Mouse (Mus musculus): ENCODE measurements around the gene Tgfb2. TPM values are rescaled to one million over a fixed set of nuclear protein-coding genes. Genes with fewer than 3 reads are reported as not detected.

The Tgfb2 gene
- total RNA-seq, 2 experiments from 2014 or later, result 5.1 to 5.2 TPM

DNA sequence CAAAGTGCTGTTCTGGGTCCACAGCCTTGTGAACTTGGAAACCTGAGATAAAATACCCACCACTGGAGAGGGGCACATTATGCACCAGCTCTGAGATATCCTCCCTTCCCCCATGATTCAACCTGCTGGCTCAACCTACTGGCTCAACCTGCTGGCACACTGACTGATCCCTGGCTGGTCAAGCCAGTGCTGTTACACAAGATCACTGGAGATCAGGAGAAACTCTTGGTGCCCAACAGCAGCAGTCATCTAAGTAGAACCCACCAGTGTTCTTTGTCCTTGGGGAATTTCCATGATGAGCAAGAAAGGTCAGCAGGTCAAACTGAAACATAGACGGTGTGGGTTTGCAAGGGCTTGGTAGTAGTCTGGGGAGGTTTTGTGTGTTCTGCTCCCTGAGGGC is 49.6 kb downstream of the Tgfb2 start:
- DNase-seq, result no peak

DNA sequence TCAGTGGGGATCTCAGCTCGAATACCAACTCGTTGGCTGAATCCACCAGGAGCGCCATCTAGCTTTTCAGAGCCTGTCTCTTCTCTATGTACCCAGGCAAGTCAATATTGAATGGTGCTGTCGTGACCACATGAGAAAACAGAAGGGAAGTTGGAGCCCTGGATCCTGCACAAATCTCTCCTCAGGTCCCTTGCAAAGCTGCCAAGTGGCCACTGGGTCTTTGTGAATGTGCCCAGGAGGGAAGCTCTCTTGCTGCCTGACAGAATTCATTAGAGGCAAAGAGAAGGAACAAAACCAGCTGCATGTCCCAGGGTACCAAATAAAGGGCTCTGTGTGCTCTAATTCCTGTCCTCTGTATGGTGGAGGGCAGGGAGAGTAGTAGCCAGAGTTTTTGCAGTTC is 50.7 kb downstream of the Tgfb2 start:
- DNase-seq, result no peak

DNA sequence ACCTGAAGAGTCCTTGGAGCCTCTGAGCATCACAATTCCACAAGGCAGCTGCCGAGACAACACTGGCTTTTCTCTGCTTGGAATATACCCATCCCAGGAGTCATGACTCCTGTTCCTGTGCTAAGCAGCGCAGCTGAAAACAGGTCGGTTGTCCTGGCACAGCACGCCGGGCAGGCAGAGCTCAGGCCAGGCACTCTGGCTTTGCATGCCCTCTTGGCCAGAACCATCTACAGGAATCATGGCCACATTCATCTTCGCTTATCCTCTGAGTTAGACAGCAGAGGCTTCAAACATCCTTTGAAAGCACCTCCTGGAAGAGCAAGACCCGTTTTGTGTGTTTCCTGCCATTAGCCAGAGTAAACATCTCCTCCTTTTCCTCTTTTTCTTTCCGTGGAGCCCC is 53.6 kb downstream of the Tgfb2 start:
- DNase-seq, result no peak

- no peak for DNase-seq
Observed at GRCm38 (mm10) chr1:186650011-186650410, 55.8 kb downstream of the Tgfb2 start.

DNA sequence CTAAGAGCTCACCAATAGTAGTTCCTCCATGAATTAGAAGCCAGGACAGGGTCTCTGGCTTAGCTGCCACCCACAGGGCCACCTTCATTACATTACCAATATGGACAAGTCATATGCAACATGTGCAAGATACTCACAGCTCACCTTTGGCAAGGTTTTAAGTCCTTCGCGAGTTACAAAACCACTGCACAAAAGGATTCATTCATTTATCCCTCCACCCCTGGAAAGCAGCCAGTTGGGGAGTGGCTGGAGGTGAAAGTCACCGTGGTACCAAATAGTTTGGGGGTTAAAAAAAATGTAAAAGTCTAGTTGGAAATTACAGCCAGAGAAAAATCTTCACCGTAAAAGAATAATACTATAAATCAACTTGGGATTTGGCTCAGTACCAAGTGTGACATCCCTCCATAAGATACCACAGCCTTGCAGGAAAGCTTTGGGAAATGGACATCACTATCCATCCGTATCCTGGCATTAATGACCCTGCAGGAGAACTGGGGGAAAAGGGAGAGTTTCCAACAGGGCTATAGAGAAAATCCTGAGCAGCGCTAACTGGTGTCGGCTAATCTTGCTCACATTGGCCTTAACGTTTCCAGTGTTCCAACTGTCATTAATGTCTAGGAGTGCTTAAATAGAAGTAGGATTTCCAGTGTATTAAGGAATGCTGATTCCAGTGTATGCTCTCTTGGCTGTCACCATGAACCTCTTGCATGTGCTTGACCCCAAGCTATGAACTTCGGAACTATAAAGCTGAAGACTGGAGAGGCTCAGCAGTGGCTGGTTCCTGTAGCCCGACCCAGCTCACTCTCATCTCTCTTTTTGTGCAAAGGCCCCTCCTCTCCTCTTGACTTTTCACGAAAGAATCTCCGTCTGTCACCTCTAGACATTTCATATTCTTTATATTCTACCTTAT is 68.2 kb downstream of the Tgfb2 start:
- no peak for DNase-seq

GRCm38 (mm10) chr1:186635045-186635444 is 70.7 kb downstream of the Tgfb2 start:
- no peak for DNase-seq

GRCm38 (mm10) chr1:186631457-186631856 is 74.3 kb downstream of the Tgfb2 start:
- DNase-seq, result no peak

- DNase-seq, result no peak
Observed at GRCm38 (mm10) chr1:186630971-186631370, 74.8 kb downstream of the Tgfb2 start.

- peak; percentile 70 for DNase-seq
Observed at GRCm38 (mm10) chr1:186627451-186627995, 78.3 kb downstream of the Tgfb2 start.

GRCm38 (mm10) chr1:186624474-186624873 is 81.3 kb downstream of the Tgfb2 start:
- DNase-seq, result no peak

GRCm38 (mm10) chr1:186621812-186622211 is 84.0 kb downstream of the Tgfb2 start:
- DNase-seq, result no peak

- peak; percentile 6 for DNase-seq
Observed at GRCm38 (mm10) chr1:186618285-186618684, 87.5 kb downstream of the Tgfb2 start.

GRCm38 (mm10) chr1:186611371-186611770 is 94.4 kb downstream of the Tgfb2 start:
- DNase-seq, result no peak

GRCm38 (mm10) chr1:186610481-186610880 is 95.3 kb downstream of the Tgfb2 start:
- no peak for DNase-seq

DNA sequence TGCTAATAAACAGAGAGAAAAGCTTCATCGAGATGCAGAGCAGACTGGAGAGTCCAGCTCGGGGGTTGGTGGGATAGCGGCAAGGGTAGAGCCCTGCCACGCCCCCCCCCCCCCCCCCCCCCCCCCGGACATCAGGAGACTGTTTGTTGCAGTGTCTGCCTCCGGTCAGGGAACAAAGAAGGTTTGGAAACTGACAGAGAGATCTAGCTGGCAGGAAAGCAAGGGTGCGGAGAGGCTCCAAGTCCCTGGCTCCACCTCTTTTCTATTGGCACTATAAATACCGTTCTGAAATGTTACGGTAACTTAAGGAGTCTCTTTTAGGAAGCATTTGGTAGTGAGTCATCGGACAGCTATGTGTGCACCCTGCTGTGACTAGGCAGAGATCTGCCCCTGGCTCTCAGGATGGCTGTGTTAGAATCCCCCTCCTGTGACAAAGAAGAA is 96.0 kb downstream of the Tgfb2 start:
- peak; percentile 34 for DNase-seq

DNA sequence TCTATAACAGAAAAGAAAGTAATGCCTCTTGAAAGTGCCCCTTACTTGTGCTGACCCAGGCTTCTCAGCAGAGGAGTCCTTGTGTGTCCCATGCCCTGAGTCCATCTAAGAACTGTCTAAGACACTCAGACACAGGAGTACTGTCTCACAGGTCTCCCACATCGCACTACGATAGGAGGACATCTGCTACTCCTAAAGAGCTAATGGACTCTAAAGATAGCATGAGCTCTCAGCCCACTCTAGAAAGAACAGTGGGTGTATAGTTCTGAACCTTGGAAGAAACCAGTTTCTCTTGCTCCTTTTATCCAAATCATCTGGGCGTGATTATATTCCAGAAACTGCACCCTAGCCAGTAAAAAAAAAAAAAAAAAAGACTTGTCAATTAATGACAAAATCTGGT is 97.7 kb downstream of the Tgfb2 start:
- DNase-seq, result no peak

DNA sequence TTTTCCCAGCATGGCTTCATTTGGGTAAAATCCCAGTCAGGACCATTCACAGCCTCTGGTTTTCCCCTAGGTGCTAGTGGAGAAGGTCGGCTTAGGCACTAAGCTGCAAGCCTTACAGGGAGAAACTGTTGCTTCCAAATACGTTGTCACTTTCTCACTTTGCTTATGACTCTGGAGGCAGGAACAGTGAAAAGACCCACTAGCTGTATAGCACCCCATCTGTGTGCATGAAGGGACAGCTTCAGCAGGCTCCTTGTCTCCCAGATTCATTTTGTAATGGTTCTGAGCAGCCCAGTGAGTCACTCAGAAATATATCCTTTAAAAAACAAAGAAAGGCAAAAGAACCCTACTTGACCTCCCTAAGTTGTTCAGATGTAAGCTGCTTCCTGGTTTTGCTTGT is 100.2 kb downstream of the Tgfb2 start:
- DNase-seq, result no peak

DNA sequence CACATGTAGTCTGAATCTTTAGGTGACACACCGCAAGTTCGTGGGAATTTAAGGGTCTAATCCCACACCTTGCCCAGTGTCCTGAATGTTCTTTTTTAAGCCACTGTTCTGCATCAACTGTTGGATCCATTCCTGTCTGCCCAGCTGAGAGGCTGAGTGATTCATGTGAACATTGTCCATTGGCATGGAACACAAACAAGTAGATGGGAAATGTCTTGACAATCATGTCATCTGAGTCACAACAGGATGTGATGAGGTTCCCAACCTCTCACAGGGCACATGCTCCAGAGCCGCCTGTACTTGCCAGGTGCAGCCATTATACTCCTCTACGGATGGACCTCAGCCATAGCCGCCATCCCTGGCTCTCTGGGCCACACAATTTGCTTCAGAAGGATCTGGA is 101.7 kb downstream of the Tgfb2 start:
- no peak for DNase-seq

DNA sequence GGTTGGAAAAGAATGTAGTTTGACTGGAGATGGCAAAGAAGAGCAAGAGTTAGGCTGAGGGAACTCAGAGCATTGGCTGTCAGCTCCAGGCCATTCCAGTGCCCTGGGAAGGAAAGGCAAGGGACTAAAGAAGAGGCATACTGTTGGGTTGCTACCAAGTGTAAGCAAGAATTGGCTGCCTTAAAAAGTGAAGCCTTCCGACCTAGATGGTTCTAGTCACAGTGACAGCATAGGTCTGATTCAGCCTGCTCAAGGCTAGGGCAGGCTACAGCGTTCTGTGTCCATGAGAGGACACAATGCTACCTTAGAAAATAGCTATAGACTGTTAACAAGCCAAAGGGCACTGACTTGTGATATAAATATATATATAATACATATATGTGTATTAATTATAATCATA is 117.6 kb downstream of the Tgfb2 start:
- peak; percentile 13 for DNase-seq

- DNase-seq, result peak; percentile 32
Observed at GRCm38 (mm10) chr1:186587065-186587804, 118.6 kb downstream of the Tgfb2 start.

DNA sequence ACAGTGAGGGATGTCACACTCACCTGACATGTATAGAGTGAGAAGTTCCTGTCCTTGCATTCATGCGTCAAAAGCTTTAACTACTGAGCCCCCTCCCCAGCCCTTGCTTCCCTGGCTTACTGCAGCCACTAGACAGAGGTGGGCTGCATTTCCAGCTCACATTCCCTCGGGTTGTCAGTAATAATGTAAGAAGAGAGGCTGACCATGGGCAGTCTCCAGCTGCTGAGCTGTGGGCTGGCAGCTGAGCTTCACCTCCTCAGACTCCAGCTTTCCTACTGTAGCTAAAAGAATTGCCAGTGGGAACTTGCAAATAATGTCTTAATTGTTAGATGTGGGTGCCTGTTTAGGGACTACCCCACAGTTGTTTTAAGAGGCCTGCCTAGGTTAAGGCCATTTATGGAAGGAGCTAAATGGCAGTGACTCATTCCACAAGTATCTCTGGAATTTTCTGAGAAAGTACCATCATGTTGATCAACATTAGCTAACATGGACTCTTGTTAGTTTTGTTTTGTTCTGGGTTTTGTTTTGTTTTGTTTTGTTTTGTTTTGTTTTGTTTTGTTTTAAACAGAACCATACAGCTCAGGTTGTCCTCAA is 120.1 kb downstream of the Tgfb2 start:
- no peak for DNase-seq

- no peak for DNase-seq
Observed at GRCm38 (mm10) chr1:186583933-186584332, 121.9 kb downstream of the Tgfb2 start.

GRCm38 (mm10) chr1:186582113-186582512 is 123.7 kb downstream of the Tgfb2 start:
- DNase-seq, result no peak

All from adrenal gland, postnatal 10 days (tissue).